ENCODE assay signal across 8 mouse cellular contexts in the genomic region with DNA sequence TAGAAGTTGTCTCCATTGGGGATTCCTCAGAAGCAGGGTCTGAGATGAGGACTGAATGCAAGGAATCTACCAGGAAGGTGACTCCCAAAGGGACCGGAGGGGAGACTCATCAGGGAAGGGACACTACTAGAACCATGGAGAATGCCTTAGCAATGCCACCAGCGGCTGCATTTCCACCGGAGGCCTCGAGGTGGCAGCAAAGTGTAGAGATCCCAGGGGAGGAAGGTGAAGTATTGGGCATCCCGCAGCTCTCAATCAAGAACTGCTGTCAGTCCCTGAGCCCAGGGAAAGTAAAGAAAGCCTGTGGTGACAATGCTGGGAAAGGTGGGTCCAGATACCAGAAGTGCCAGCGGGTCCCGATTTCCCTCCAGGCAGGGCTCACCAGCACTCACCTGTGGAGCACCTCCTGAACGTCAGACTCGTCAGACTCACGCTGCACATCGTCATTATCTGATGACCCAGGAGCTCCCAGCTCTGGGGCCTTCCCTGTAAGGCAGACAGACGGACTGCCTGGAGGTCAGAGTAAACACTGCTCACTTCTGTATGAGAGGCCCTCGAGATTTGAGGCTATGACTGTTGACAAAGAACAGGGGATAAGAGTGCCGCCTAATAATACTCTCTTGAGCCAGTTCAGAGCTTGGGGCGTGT.
DNase-seq lines count a peak whose midpoint lies in the region; ATAC-seq and TF ChIP-seq lines count a peak whose summit lies in the region.

No protein-coding gene starts in this region.

- H3K9me3 ChIP-seq in CH12.LX (replicated peaks; ENCODE audit: low read length) = peaks cover 7% of the 10 kb centered on the region
- no peaks in the 10 kb centered on the region for H3K9me3 ChIP-seq in embryonic facial prominence, embryonic 10.5 days
- no peaks in the 10 kb centered on the region for H3K9me3 ChIP-seq in liver, embryonic 16.5 days (replicated peaks; ENCODE audit: control insufficient read depth, low read length)

- peaks cover 37% of the 10 kb centered on the region for H3K27me3 ChIP-seq in CH12.LX (replicated peaks)
- H3K27me3 ChIP-seq in embryonic facial prominence, embryonic 10.5 days (replicated peaks; ENCODE audit: low read depth, poor library complexity, severe bottlenecking) = peaks cover 26% of the 10 kb centered on the region
- H3K27me3 ChIP-seq in liver, embryonic 16.5 days (ENCODE audit: control insufficient read depth, insufficient read depth, low read depth, low read length) = no peaks in the 10 kb centered on the region; the same call in 1 of the 2 replicates

- H3K36me3 ChIP-seq in CH12.LX (replicated peaks in 1 of 2; ENCODE audit: control insufficient read depth in 1 of 2, insufficient read depth in 1 of 2, low read length in 1 of 2) = peaks cover 0 to 16% of the 10 kb centered on the region in 2 experiments
- H3K36me3 ChIP-seq in embryonic facial prominence, embryonic 10.5 days (replicated peaks) = no peaks in the 10 kb centered on the region
- H3K36me3 ChIP-seq in liver, embryonic 16.5 days (ENCODE audit: control insufficient read depth, insufficient read depth) = no peaks in the 10 kb centered on the region

- dilution Hi-C loops in CH12.LX (cut with MboI; ENCODE audit: extremely low pct_ligation_motif_present, extremely low pct_unique_long_range_greater_than_20kb, low sequenced_read_pairs) = no loop called here

- H3K27ac ChIP-seq in CH12.LX (ENCODE audit: insufficient read depth, low read depth) = no peak overlapping the region
- no peak overlapping the region for H3K27ac ChIP-seq in embryonic facial prominence, embryonic 10.5 days (replicated peaks)
- peak overlapping the region; percentile 83 for H3K27ac ChIP-seq in liver, embryonic 16.5 days (ENCODE audit: low read length)

- TF ChIP-seq EP300 in CH12.LX (IDR thresholded peaks at IDR 0.05; ENCODE audit: low read length) = no peak

- in situ Hi-C loops in CH12.LX (cut with MboI; ENCODE audit: low pct_ligation_motif_present, low pct_unique_long_range_greater_than_20kb, low sequenced_read_pairs) = no loop called here

- H3K4me1 ChIP-seq in CH12.LX (ENCODE audit: control insufficient read depth in 1 of 2, insufficient read depth in 2 of 2) = peaks cover 0 to 8% of the 10 kb centered on the region in 2 experiments; a peak in 2 of 4 replicates
- peaks cover 9% of the 10 kb centered on the region for H3K4me1 ChIP-seq in embryonic facial prominence, embryonic 10.5 days
- peaks cover 57% of the 10 kb centered on the region for H3K4me1 ChIP-seq in liver, embryonic 16.5 days (ENCODE audit: control insufficient read depth, low read depth, low read length)

- DNase-seq in CH12.LX (ENCODE audit: extremely low read depth) = peak; percentile 65
- peak; percentile 77 for DNase-seq in adrenal gland, postnatal 25 days
- peak; percentile 83 for DNase-seq in embryonic facial prominence, embryonic 10.5 days (ENCODE audit: low spot score)
- DNase-seq in heart, adult 18-20 months = peak; percentile 64 to 91
- DNase-seq in kidney, postnatal 25 days = peak; percentile 75 to 83
- DNase-seq in retina, embryonic 14.5 days (ENCODE audit: low spot score) = peak; percentile 90
- peak; percentile 75 for DNase-seq in thymus, postnatal 14 days

- no peaks in the 10 kb centered on the region for H3K79me2 ChIP-seq in CH12.LX (replicated peaks; ENCODE audit: control insufficient read depth, extremely low read depth, insufficient read depth, poor library complexity, severe bottlenecking)

- H3K4me2 ChIP-seq in CH12.LX (ENCODE audit: insufficient read depth, low read depth, poor library complexity, severe bottlenecking) = no peak overlapping the region
- peak overlapping the region; percentile 69 for H3K4me2 ChIP-seq in liver, embryonic 16.5 days (ENCODE audit: low read depth, low read length)

- no peak overlapping the region for H3K9ac ChIP-seq in CH12.LX (ENCODE audit: insufficient read depth, low read depth)
- H3K9ac ChIP-seq in liver, embryonic 16.5 days (ENCODE audit: low read depth, low read length) = peak overlapping the region; percentile 52

- ATAC-seq in liver, embryonic 16.5 days (ENCODE audit: low read depth) = peak; percentile 53

- 19% methylated on average over 15 of the region's 15 CpGs for WGBS in embryonic facial prominence, embryonic 10.5 days
- WGBS in liver, embryonic 16.5 days (ENCODE audit: insufficient replicate concordance) = 15% methylated on average over 15 of the region's 15 CpGs

- TF ChIP-seq CTCF in CH12.LX (conservative IDR thresholded peaks at IDR 0.05 in 1 of 2, IDR thresholded peaks at IDR 0.05 in 1 of 2; ENCODE audit: low read depth in 2 of 2, low read length in 2 of 2) = peak; percentile 86 to 93

- TF ChIP-seq RAD21 in CH12.LX (IDR thresholded peaks at IDR 0.05; ENCODE audit: low read depth, low read length) = peak; percentile 71

- no peak overlapping the region for H3K4me3 ChIP-seq in CH12.LX (replicated peaks in 1 of 3; ENCODE audit: low read depth in 2 of 3, low read length in 2 of 3, poor library complexity in 1 of 3)
- no peak overlapping the region for H3K4me3 ChIP-seq in embryonic facial prominence, embryonic 10.5 days
- H3K4me3 ChIP-seq in liver, embryonic 16.5 days (ENCODE audit: low read depth, low read length) = peak overlapping the region; percentile 48

- TF ChIP-seq POLR2A in CH12.LX (IDR thresholded peaks at IDR 0.05; ENCODE audit: low read depth, low read length) = no peak

TF ChIP-seq in CH12.LX, 34 proteins besides CTCF, POLR2A, EP300 and RAD21:
- TF ChIP-seq JUN (IDR thresholded peaks at IDR 0.05; ENCODE audit: insufficient read depth, low read depth, low read length) = no peak
- no peak for TF ChIP-seq USF1 (IDR thresholded peaks at IDR 0.05; ENCODE audit: low read depth, low read length)
- peak; percentile 49 for TF ChIP-seq SMC3 (IDR thresholded peaks at IDR 0.05; ENCODE audit: low read depth, low read length)
- TF ChIP-seq NRF1 (IDR thresholded peaks at IDR 0.05; ENCODE audit: low read depth, low read length) = 0 out of 2 replicates have a peak, but pooled peaks have one; percentile 15
- TF ChIP-seq TCF12 (IDR thresholded peaks at IDR 0.05; ENCODE audit: low read depth, low read length) = 0 out of 2 replicates have a peak, but pooled peaks have one; percentile 14
